In the genomic region with DNA sequence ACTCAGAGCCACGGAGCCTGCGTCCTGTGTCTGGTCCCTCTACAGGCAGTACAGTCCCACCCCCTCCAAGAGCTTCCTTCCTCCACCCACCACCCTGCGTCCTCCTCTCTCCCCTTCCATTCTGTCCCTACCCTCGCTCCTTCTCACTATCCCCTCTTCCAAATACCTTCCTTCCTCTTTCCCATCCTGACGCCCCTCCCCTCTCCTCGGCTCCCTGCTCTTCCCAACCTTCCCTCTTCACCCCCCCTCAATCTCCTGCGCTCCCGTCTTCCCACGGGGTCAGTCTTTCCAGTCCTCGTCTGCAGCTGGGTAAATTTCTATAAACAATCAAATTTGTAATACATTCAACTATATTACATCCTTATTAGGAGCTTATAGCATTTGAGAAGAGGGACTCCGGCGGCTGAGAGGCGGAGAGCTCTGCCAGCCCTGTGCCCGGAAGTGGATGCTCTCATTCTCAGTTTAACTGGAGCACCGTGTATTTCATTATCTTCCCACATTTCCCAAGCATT, we compare ENCODE assay signal across 10 mouse cellular contexts. TPM values are rescaled to one million over a fixed set of nuclear protein-coding genes. Genes with fewer than 3 reads are reported as not detected.
DNase-seq lines count a peak whose midpoint lies in the region; ATAC-seq and TF ChIP-seq lines count a peak whose summit lies in the region.
"Had no signal": no experiment of that assay in that cellular context is flagged by ENCODE, and none has a peak within 500 bp of the region (broad histone marks: within the 10 kb centered on the region; RNA-seq: fewer than 3 reads in every experiment).

No protein-coding gene starts in this region.

- no peak for TF ChIP-seq CTCF in kidney, postnatal 0 days (IDR thresholded peaks at IDR 0.05; ENCODE audit: low read depth)
- TF ChIP-seq CTCF in kidney, adult 2 months (conservative IDR thresholded peaks at IDR 0.05; ENCODE audit: insufficient read depth, insufficient read length, low read depth, low read length): no peak

- H3K4me1 ChIP-seq in kidney, postnatal 0 days (replicated peaks; ENCODE audit: insufficient read depth, low read length): peaks cover 15% of the 10 kb centered on the region
- no peaks in the 10 kb centered on the region for H3K4me1 ChIP-seq in kidney, adult 2 months (ENCODE audit: control insufficient read depth, insufficient read depth, low read length)
- peaks cover 32% of the 10 kb centered on the region for H3K4me1 ChIP-seq in embryonic facial prominence, embryonic 14.5 days (ENCODE audit: control insufficient read depth, insufficient read depth, low read length)
- peaks cover 15% of the 10 kb centered on the region for H3K4me1 ChIP-seq in intestine, embryonic 15.5 days (replicated peaks)
- 0 out of 2 replicates have a peak, but pooled peaks cover 12% of the 10 kb centered on the region for H3K4me1 ChIP-seq in neural tube, embryonic 14.5 days (ENCODE audit: control insufficient read depth, insufficient read depth, low read length)

- peak overlapping the region; percentile 52 for H3K4me2 ChIP-seq in kidney, postnatal 0 days (ENCODE audit: low read length)
- H3K4me2 ChIP-seq in embryonic facial prominence, embryonic 14.5 days (ENCODE audit: low read depth, low read length): peak overlapping the region; percentile 51
- H3K4me2 ChIP-seq in intestine, embryonic 15.5 days (replicated peaks): peak overlapping the region; percentile 59
- H3K4me2 ChIP-seq in neural tube, embryonic 14.5 days (ENCODE audit: low read depth, low read length): peak overlapping the region; percentile 35

- peak overlapping the region; percentile 18 for H3K4me3 ChIP-seq in kidney, postnatal 0 days (replicated peaks; ENCODE audit: low read depth, low read length)
- no peak overlapping the region for H3K4me3 ChIP-seq in kidney, adult 2 months (ENCODE audit: insufficient read depth, low read depth, low read length)
- H3K4me3 ChIP-seq in embryonic facial prominence, embryonic 14.5 days (ENCODE audit: low read depth, low read length): peak overlapping the region; percentile 20
- H3K4me3 ChIP-seq in intestine, embryonic 15.5 days (replicated peaks): peak overlapping the region; percentile 21
- no peak overlapping the region for H3K4me3 ChIP-seq in neural tube, embryonic 14.5 days (ENCODE audit: low read depth, low read length)

- no peaks in the 10 kb centered on the region for H3K9me3 ChIP-seq in kidney, postnatal 0 days (replicated peaks; ENCODE audit: low read length)
- H3K9me3 ChIP-seq in embryonic facial prominence, embryonic 14.5 days (ENCODE audit: control insufficient read depth, low read length): no peaks in the 10 kb centered on the region
- no peaks in the 10 kb centered on the region for H3K9me3 ChIP-seq in intestine, embryonic 15.5 days
- H3K9me3 ChIP-seq in neural tube, embryonic 14.5 days (ENCODE audit: control insufficient read depth, low read length): no peaks in the 10 kb centered on the region

- ATAC-seq in kidney, postnatal 0 days (replicated peaks; ENCODE audit: low FRiP score, low read depth): no peak
- peak; percentile 34; the same call in 1 of the 2 replicates for ATAC-seq in embryonic facial prominence, embryonic 14.5 days (ENCODE audit: low read depth)
- ATAC-seq in intestine, embryonic 15.5 days: peak; percentile 58
- ATAC-seq in neural tube, embryonic 14.5 days (ENCODE audit: low read depth): no peak

- no peak overlapping the region for H3K27ac ChIP-seq in kidney, postnatal 0 days
- H3K27ac ChIP-seq in kidney, adult 2 months (ENCODE audit: insufficient read depth, low read depth, low read length): no peak overlapping the region
- H3K27ac ChIP-seq in embryonic facial prominence, embryonic 14.5 days (replicated peaks; ENCODE audit: low read depth, low read length): peak overlapping the region; percentile 79
- H3K27ac ChIP-seq in intestine, embryonic 15.5 days: peak overlapping the region; percentile 66
- peak overlapping the region; percentile 28; the same call in 1 of the 2 replicates for H3K27ac ChIP-seq in neural tube, embryonic 14.5 days (ENCODE audit: low read depth, low read length)
- H3K27ac ChIP-seq: liver, embryonic 14.5 days had no signal

- intact Hi-C loops in left cerebral cortex, postnatal 14 days (cut with DNase I): no loop called here
- intact Hi-C loops in gastrocnemius, postnatal 14 days (cut with DNase I; ENCODE audit: low total_unique reads): no loop called here

- 18% methylated on average over 15 of the region's 15 CpGs for WGBS in kidney, postnatal 0 days
- WGBS in kidney, adult 2 months: 27% methylated on average over 15 of the region's 15 CpGs
- WGBS in embryonic facial prominence, embryonic 14.5 days: 10% methylated on average over 15 of the region's 15 CpGs
- 15% methylated on average over 15 of the region's 15 CpGs for WGBS in intestine, embryonic 15.5 days
- 23% methylated on average over 15 of the region's 15 CpGs for WGBS in neural tube, embryonic 14.5 days

- no peak overlapping the region for H3K9ac ChIP-seq in kidney, postnatal 0 days (ENCODE audit: low read depth, low read length)
- H3K9ac ChIP-seq in embryonic facial prominence, embryonic 14.5 days (ENCODE audit: low read depth, low read length): 0 out of 2 replicates have a peak overlapping the region, but pooled peaks have one; percentile 23
- H3K9ac ChIP-seq in intestine, embryonic 15.5 days: peak overlapping the region; percentile 2; the same call in 1 of the 2 replicates
- 0 out of 2 replicates have a peak overlapping the region, but pooled peaks have one; percentile 11 for H3K9ac ChIP-seq in neural tube, embryonic 14.5 days (replicated peaks; ENCODE audit: low read depth, low read length)
- H3K9ac ChIP-seq: liver, embryonic 14.5 days had no signal

- no peak for TF ChIP-seq POLR2A in kidney, adult 2 months (IDR thresholded peaks at IDR 0.05; ENCODE audit: low read depth, low read length)

- DNase-seq in kidney, postnatal 0 days (ENCODE audit: low spot score): no peak
- DNase-seq in kidney, adult 2 months: no peak
- DNase-seq in embryonic facial prominence, embryonic 14.5 days (ENCODE audit: low spot score): no peak
- no peak for DNase-seq in left cerebral cortex, postnatal 14 days (ENCODE audit: low spot score in 2 of 2)
- DNase-seq in gastrocnemius, postnatal 14 days: no peak
- no peak for DNase-seq in right cerebral cortex, postnatal 25 days

- H3K27me3 ChIP-seq in kidney, postnatal 0 days (ENCODE audit: insufficient read depth, low read length): no peaks in the 10 kb centered on the region
- no peaks in the 10 kb centered on the region for H3K27me3 ChIP-seq in kidney, adult 2 months (replicated peaks; ENCODE audit: control insufficient read depth, insufficient read depth, low read length)
- no peaks in the 10 kb centered on the region for H3K27me3 ChIP-seq in embryonic facial prominence, embryonic 14.5 days (replicated peaks; ENCODE audit: control insufficient read depth, insufficient read depth, low read length)
- 0 out of 2 replicates have a peak, but pooled peaks cover 3% of the 10 kb centered on the region for H3K27me3 ChIP-seq in intestine, embryonic 15.5 days (replicated peaks)
- H3K27me3 ChIP-seq in neural tube, embryonic 14.5 days (ENCODE audit: control insufficient read depth, insufficient read depth, low read length): no peaks in the 10 kb centered on the region

- H3K36me3 ChIP-seq in kidney, postnatal 0 days (ENCODE audit: insufficient read depth, low read length): no peaks in the 10 kb centered on the region
- no peaks in the 10 kb centered on the region for H3K36me3 ChIP-seq in kidney, adult 2 months (ENCODE audit: control insufficient read depth, insufficient read depth, low read length)
- H3K36me3 ChIP-seq in embryonic facial prominence, embryonic 14.5 days (ENCODE audit: control insufficient read depth, insufficient read depth, low read length): no peaks in the 10 kb centered on the region
- no peaks in the 10 kb centered on the region for H3K36me3 ChIP-seq in intestine, embryonic 15.5 days
- H3K36me3 ChIP-seq in neural tube, embryonic 14.5 days (ENCODE audit: control insufficient read depth, insufficient read depth, low read length): no peaks in the 10 kb centered on the region

RNA-seq across cellular contexts. Expression of a gene that starts 22.9 kb away (rescaled TPM):
- polyA plus RNA-seq in kidney, postnatal 0 days (2015; fragmentation: Nextera tagmentation; extraction: Ambion mirVana): 6.2 and 7.6 TPM in 2 replicates
- 5.7 and 6.6 TPM in 2 replicates for polyA plus RNA-seq in kidney, adult 2 months (2012; rRNA removed)
- 47.5 and 58.7 TPM in 2 replicates for polyA plus RNA-seq in embryonic facial prominence, embryonic 14.5 days (2014; fragmentation: Nextera tagmentation; extraction: Ambion mirVana)
- polyA plus RNA-seq in intestine, embryonic 15.5 days (2015; fragmentation: Nextera tagmentation; extraction: Ambion mirVana): 14.5 and 15.8 TPM in 2 replicates
- polyA plus RNA-seq in neural tube, embryonic 14.5 days (2014; fragmentation: Nextera tagmentation; extraction: Ambion mirVana): 40.8 and 73.9 TPM in 2 replicates
- 1 to 10 TPM in 1 of 2 experiments, under 1 TPM in 1; 0.94 to 2.0 TPM for total RNA-seq in left cerebral cortex, postnatal 14 days (2021)
- 1 to 10 TPM; 1.5 to 4.3 TPM for total RNA-seq in gastrocnemius, postnatal 14 days (2021)
- total RNA-seq: MEL had no signal

RNA-seq across cellular contexts. Expression of a gene that starts 56.3 kb away (rescaled TPM):
- 318 and 344 TPM in 2 replicates for polyA plus RNA-seq in kidney, postnatal 0 days (2015; fragmentation: Nextera tagmentation; extraction: Ambion mirVana)
- polyA plus RNA-seq in kidney, adult 2 months (2012; rRNA removed): 258 and 296 TPM in 2 replicates
- 238 and 240 TPM in 2 replicates for polyA plus RNA-seq in embryonic facial prominence, embryonic 14.5 days (2014; fragmentation: Nextera tagmentation; extraction: Ambion mirVana)
- polyA plus RNA-seq in intestine, embryonic 15.5 days (2015; fragmentation: Nextera tagmentation; extraction: Ambion mirVana): 305 and 328 TPM in 2 replicates
- 183 and 185 TPM in 2 replicates for polyA plus RNA-seq in neural tube, embryonic 14.5 days (2014; fragmentation: Nextera tagmentation; extraction: Ambion mirVana)
- total RNA-seq in left cerebral cortex, postnatal 14 days (2021): 10 to 100 TPM; 82.5 to 86.3 TPM
- total RNA-seq in gastrocnemius, postnatal 14 days (2021): 100 to 1,000 TPM; 149 to 153 TPM

Comparison
In these comparisons a context has a peak if more than half of its experiments do, and no peak if none do; other contexts are left out.
1. H3K4me3 ChIP-seq: peak in kidney, postnatal 0 days (single experiment), embryonic facial prominence, embryonic 14.5 days (single experiment) and intestine, embryonic 15.5 days (single experiment); none in kidney, adult 2 months (single experiment) and neural tube, embryonic 14.5 days (single experiment).
2. ATAC-seq: peak in embryonic facial prominence, embryonic 14.5 days (single experiment) and intestine, embryonic 15.5 days (single experiment); none in kidney, postnatal 0 days (single experiment) and neural tube, embryonic 14.5 days (single experiment).
3. H3K27ac ChIP-seq: peak in embryonic facial prominence, embryonic 14.5 days (single experiment), intestine, embryonic 15.5 days (single experiment) and neural tube, embryonic 14.5 days (single experiment); none in kidney, postnatal 0 days (single experiment) and kidney, adult 2 months (single experiment).
4. Peak in every context shown above with its lines, with median percentiles within 50 percentile points of each other: H3K4me2 ChIP-seq.